Mouse (Mus musculus): ENCODE data around the gene Abhd6. TPM values are rescaled to one million over a fixed set of nuclear protein-coding genes. Genes with fewer than 3 reads are reported as not detected.

Gene Abhd6
- polyA plus RNA-seq, 1 experiment from 2014 or later: 14.0 TPM

DNA sequence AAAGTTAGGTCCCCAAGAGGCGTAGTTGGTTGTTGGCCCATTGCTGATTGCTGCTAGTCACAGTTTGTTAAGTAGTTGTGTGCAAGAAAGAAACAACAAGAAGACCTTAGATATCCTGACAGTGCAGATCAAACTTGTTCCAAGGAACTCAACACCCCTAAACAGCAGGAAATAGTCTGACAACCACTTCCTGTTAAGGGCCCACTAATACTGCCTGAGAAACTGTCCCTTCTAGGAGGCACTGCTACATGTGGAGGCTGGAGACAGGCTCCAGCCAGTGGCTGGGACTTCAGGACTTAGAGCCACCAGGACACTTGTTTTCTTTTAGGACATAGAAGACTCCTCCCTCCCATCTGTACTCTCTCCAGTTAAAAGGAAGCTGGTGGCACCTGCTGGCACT, 25.2 kb upstream of the Abhd6 start:
- Histone ChIP-seq H3K27ac (no peak overlapping the region), H3K9ac (no peak overlapping the region), H3K36me3 (no peaks in the 10 kb centered on the region), H3K9me3 (no peaks in the 10 kb centered on the region), H3K27me3 (replicated peaks) (no peaks in the 10 kb centered on the region), H3K4me1 (replicated peaks) (no peaks in the 10 kb centered on the region), H3K4me2 (replicated peaks) (no peak overlapping the region), H3K4me3 (replicated peaks) (no peak overlapping the region)
- no peak for ATAC-seq
- 100% methylated on average over 1 of the region's 1 CpGs for WGBS

GRCm38 (mm10) chr14:7978183-7978582, 24.5 kb upstream of the Abhd6 start:
- Histone ChIP-seq H3K9ac (no peak overlapping the region), H3K4me1 (replicated peaks) (no peaks in the 10 kb centered on the region), H3K4me3 (replicated peaks) (no peak overlapping the region), H3K27ac (no peak overlapping the region), H3K9me3 (no peaks in the 10 kb centered on the region), H3K27me3 (replicated peaks) (no peaks in the 10 kb centered on the region), H3K4me2 (replicated peaks) (no peak overlapping the region), H3K36me3 (no peaks in the 10 kb centered on the region)
- no peak for ATAC-seq
- 74% methylated on average over 1 of the region's 1 CpGs for WGBS

GRCm38 (mm10) chr14:7981226-7981625, 21.5 kb upstream of the Abhd6 start:
- no peaks in the 10 kb centered on the region for H3K9me3 ChIP-seq
- no peaks in the 10 kb centered on the region for H3K27me3 ChIP-seq (replicated peaks)
- WGBS: 97% methylated on average over 1 of the region's 1 CpGs
- no peak overlapping the region for H3K4me3 ChIP-seq (replicated peaks)
- no peaks in the 10 kb centered on the region for H3K4me1 ChIP-seq (replicated peaks)
- no peak for ATAC-seq
- no peak overlapping the region for H3K9ac ChIP-seq
- H3K4me2 ChIP-seq (replicated peaks): no peak overlapping the region
- no peak overlapping the region for H3K27ac ChIP-seq
- no peaks in the 10 kb centered on the region for H3K36me3 ChIP-seq

- Histone ChIP-seq H3K4me2 (replicated peaks) (no peak overlapping the region), H3K4me3 (replicated peaks) (no peak overlapping the region), H3K27me3 (replicated peaks) (no peaks in the 10 kb centered on the region), H3K36me3 (no peaks in the 10 kb centered on the region), H3K9ac (no peak overlapping the region), H3K27ac (no peak overlapping the region), H3K4me1 (replicated peaks) (no peaks in the 10 kb centered on the region), H3K9me3 (no peaks in the 10 kb centered on the region)
- 89% methylated on average over 6 of the region's 6 CpGs for WGBS
- ATAC-seq: no peak
Observed at GRCm38 (mm10) chr14:7986913-7987312, 15.8 kb upstream of the Abhd6 start.

DNA sequence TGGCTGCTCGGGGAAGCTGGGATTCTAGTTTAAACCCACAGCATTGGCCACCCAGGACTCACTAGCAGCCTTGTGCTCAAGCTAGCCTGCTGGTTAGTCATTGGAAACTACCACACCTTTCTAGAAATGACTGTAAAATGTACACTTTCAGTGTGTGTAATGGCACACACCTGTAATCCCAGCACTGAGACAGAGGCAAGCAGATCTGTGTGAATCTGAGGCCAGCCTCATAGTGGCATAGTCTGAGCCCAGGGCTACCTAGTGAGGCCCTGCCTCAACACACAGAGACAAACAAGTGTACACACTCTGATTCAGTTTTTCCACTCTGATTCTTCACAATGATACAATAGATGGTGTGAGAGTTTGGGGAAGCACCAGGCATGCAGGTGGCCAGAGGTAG, 13.3 kb upstream of the Abhd6 start:
- Histone ChIP-seq H3K4me3 (replicated peaks) (no peak overlapping the region), H3K9me3 (no peaks in the 10 kb centered on the region), H3K4me1 (replicated peaks) (0 out of 2 replicates have a peak, but pooled peaks cover under 1% of the 10 kb centered on the region), H3K4me2 (replicated peaks) (no peak overlapping the region), H3K9ac (no peak overlapping the region), H3K36me3 (no peaks in the 10 kb centered on the region), H3K27me3 (replicated peaks) (no peaks in the 10 kb centered on the region), H3K27ac (no peak overlapping the region)
- 88% methylated on average over 1 of the region's 1 CpGs for WGBS
- no peak for ATAC-seq

- H3K9me3 ChIP-seq: no peaks in the 10 kb centered on the region
- H3K36me3 ChIP-seq: no peaks in the 10 kb centered on the region
- H3K9ac ChIP-seq: no peak overlapping the region
- WGBS: 64% methylated on average over 3 of the region's 3 CpGs
- H3K27ac ChIP-seq: no peak overlapping the region
- H3K27me3 ChIP-seq (replicated peaks): no peaks in the 10 kb centered on the region
- no peak overlapping the region for H3K4me2 ChIP-seq (replicated peaks)
- no peak overlapping the region for H3K4me3 ChIP-seq (replicated peaks)
- 0 out of 2 replicates have a peak, but pooled peaks cover 3% of the 10 kb centered on the region for H3K4me1 ChIP-seq (replicated peaks)
- no peak for ATAC-seq
Observed at GRCm38 (mm10) chr14:7989961-7990360, 12.7 kb upstream of the Abhd6 start.

- 84% methylated on average over 5 of the region's 5 CpGs for WGBS
- H3K9ac ChIP-seq: no peak overlapping the region
- no peaks in the 10 kb centered on the region for H3K36me3 ChIP-seq
- 0 out of 2 replicates have a peak, but pooled peaks cover 3% of the 10 kb centered on the region for H3K4me1 ChIP-seq (replicated peaks)
- H3K27me3 ChIP-seq (replicated peaks): no peaks in the 10 kb centered on the region
- H3K4me3 ChIP-seq (replicated peaks): no peak overlapping the region
- no peak overlapping the region for H3K27ac ChIP-seq
- ATAC-seq: no peak
- H3K4me2 ChIP-seq (replicated peaks): no peak overlapping the region
- no peaks in the 10 kb centered on the region for H3K9me3 ChIP-seq
Observed at GRCm38 (mm10) chr14:7991108-7991776, 11.5 kb upstream of the Abhd6 start.

- no peaks in the 10 kb centered on the region for H3K9me3 ChIP-seq
- H3K36me3 ChIP-seq: no peaks in the 10 kb centered on the region
- H3K4me1 ChIP-seq (replicated peaks): 0 out of 2 replicates have a peak, but pooled peaks cover 3% of the 10 kb centered on the region
- no peaks in the 10 kb centered on the region for H3K27me3 ChIP-seq (replicated peaks)
- no peak overlapping the region for H3K27ac ChIP-seq
- H3K9ac ChIP-seq: no peak overlapping the region
- no peak for ATAC-seq
- 59% methylated on average over 6 of the region's 6 CpGs for WGBS
- H3K4me3 ChIP-seq (replicated peaks): no peak overlapping the region
- no peak overlapping the region for H3K4me2 ChIP-seq (replicated peaks)
Observed at GRCm38 (mm10) chr14:7992158-7992557, 10.5 kb upstream of the Abhd6 start.

DNA sequence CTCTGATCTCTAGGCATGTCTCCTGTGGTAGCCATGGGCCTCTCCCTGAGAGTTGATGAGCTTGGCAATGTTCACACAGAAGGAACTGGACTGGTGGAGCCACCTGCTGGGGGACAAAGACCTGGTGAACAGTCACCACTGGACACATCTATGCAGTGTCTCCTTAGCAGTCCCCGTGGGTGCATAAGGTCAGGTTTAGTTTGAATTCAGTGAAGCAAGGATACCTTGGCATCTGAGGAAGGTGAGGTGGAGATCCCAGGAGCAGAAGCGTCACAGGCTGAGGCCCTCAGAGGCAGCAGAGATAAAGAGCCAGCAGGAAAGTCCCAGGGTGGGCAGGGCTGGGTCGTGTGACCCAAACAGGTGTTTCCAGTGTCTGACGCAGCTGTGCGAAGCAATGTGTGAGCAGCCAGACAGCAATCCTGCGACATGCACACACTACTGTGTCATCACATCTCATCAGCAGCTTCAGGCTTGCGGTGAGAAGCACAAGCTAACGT, 8.4 kb upstream of the Abhd6 start, which contains the start of gene Dnase1l3:
Gene Dnase1l3, minus strand, starts transcription at position 303 of the 497 bp plus-strand sequence.
- 59% methylated on average over 8 of the region's 8 CpGs for WGBS
- 0 out of 2 replicates have a peak, but pooled peaks cover 3% of the 10 kb centered on the region for H3K4me1 ChIP-seq (replicated peaks)
- peak; percentile 68 for ATAC-seq

GRCm38 (mm10) chr14:7997255-7997696, 5.4 kb upstream of the Abhd6 start:
- Histone ChIP-seq H3K36me3 (no peaks in the 10 kb centered on the region), H3K9ac (no peak overlapping the region), H3K27me3 (replicated peaks) (peaks cover 11% of the 10 kb centered on the region), H3K4me3 (replicated peaks) (peak overlapping the region; percentile 15; the same call in 1 of the 2 replicates), H3K9me3 (no peaks in the 10 kb centered on the region), H3K4me2 (replicated peaks) (peak overlapping the region; percentile 49), H3K27ac (no peak overlapping the region), H3K4me1 (replicated peaks) (0 out of 2 replicates have a peak, but pooled peaks cover 3% of the 10 kb centered on the region)
- 3% methylated on average over 15 of the region's 15 CpGs for WGBS
- peak; percentile 62; the same call in 1 of the 2 replicates for ATAC-seq

More for the DNA sequence above, 8.4 kb upstream of the Abhd6 start, which contains the start of gene Dnase1l3:
- H3K27me3 ChIP-seq (replicated peaks): no peaks in the 10 kb centered on the region
- H3K9me3 ChIP-seq: no peaks in the 10 kb centered on the region
- H3K27ac ChIP-seq: no peak within 1 kb of the TSS
- no peak within 1 kb of the TSS for H3K4me2 ChIP-seq (replicated peaks)
- H3K36me3 ChIP-seq: no peaks in the 10 kb centered on the region
- H3K4me3 ChIP-seq (replicated peaks): no peak within 1 kb of the TSS
- no peak within 1 kb of the TSS for H3K9ac ChIP-seq

DNA sequence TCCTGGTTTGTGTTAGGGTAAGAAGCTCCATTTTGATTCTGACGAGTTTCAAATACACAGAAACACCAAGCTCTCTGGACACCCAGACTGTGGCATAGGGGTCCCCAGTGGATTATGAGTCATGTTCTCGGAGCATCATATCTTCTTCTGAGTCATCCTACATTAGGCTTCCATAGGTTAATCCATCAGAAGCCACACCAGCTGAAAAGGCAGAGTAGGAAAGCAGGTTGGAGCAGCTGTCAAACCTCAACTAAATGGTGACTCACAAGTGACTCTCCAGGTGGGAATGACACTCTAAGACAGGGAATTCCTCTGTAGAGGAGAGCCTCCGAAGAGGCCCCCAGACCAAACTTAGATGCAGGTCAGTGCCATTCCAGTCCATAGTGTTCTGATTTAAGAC, 3.7 kb upstream of the Abhd6 start:
- ATAC-seq: no peak
- H3K9ac ChIP-seq: no peak overlapping the region
- H3K4me3 ChIP-seq (replicated peaks): no peak overlapping the region
- WGBS: 73% methylated on average over 3 of the region's 3 CpGs
- no peaks in the 10 kb centered on the region for H3K9me3 ChIP-seq
- peaks cover 11% of the 10 kb centered on the region for H3K27me3 ChIP-seq (replicated peaks)
- H3K36me3 ChIP-seq: no peaks in the 10 kb centered on the region
- H3K27ac ChIP-seq: no peak overlapping the region
- no peak overlapping the region for H3K4me2 ChIP-seq (replicated peaks)
- peaks cover 6% of the 10 kb centered on the region; the same call in 1 of the 2 replicates for H3K4me1 ChIP-seq (replicated peaks)

DNA sequence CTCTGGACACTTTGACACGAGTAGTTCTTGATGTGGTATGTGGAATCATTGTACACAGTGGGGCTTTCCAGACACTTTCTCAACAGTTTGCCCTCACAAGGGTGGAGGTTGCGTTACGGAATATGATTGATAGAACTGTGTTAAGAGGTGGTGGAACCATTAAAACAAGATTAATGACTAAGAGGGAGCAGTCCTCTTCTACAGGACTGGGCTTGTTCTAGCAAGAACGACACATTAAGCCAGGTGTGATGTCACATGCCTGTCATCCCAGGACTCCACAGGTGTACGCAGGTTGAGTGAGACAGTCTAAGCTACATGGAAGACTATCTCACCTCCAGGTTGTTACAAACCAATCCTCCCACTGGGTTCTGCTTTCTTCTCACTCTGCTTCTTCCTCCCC, 3.3 kb upstream of the Abhd6 start:
- no peak overlapping the region for H3K27ac ChIP-seq
- no peak for ATAC-seq
- no peak overlapping the region for H3K4me3 ChIP-seq (replicated peaks)
- WGBS: 72% methylated on average over 5 of the region's 5 CpGs
- H3K4me2 ChIP-seq (replicated peaks): no peak overlapping the region
- no peaks in the 10 kb centered on the region for H3K9me3 ChIP-seq
- peaks cover 5% of the 10 kb centered on the region; the same call in 1 of the 2 replicates for H3K4me1 ChIP-seq (replicated peaks)
- peaks cover 11% of the 10 kb centered on the region for H3K27me3 ChIP-seq (replicated peaks)
- H3K9ac ChIP-seq: no peak overlapping the region
- no peaks in the 10 kb centered on the region for H3K36me3 ChIP-seq

GRCm38 (mm10) chr14:8000247-8000646, 2.5 kb upstream of the Abhd6 start:
- Histone ChIP-seq H3K9me3 (no peaks in the 10 kb centered on the region), H3K4me1 (replicated peaks) (peaks cover 3% of the 10 kb centered on the region; the same call in 1 of the 2 replicates), H3K27me3 (replicated peaks) (peaks cover 11% of the 10 kb centered on the region), H3K36me3 (no peaks in the 10 kb centered on the region), H3K4me3 (replicated peaks) (no peak overlapping the region), H3K4me2 (replicated peaks) (no peak overlapping the region), H3K9ac (no peak overlapping the region), H3K27ac (no peak overlapping the region)
- 80% methylated on average over 5 of the region's 5 CpGs for WGBS
- no peak for ATAC-seq

Data from intestine, embryonic 15.5 days (tissue).